Mouse (Mus musculus): ENCODE measurements around the gene Gpha2. TPM values are rescaled to one million over a fixed set of nuclear protein-coding genes. Genes with fewer than 3 reads are reported as not detected.

Gene Gpha2
- polyA plus RNA-seq, 1 experiment from 2014 or later, result not detected

DNA sequence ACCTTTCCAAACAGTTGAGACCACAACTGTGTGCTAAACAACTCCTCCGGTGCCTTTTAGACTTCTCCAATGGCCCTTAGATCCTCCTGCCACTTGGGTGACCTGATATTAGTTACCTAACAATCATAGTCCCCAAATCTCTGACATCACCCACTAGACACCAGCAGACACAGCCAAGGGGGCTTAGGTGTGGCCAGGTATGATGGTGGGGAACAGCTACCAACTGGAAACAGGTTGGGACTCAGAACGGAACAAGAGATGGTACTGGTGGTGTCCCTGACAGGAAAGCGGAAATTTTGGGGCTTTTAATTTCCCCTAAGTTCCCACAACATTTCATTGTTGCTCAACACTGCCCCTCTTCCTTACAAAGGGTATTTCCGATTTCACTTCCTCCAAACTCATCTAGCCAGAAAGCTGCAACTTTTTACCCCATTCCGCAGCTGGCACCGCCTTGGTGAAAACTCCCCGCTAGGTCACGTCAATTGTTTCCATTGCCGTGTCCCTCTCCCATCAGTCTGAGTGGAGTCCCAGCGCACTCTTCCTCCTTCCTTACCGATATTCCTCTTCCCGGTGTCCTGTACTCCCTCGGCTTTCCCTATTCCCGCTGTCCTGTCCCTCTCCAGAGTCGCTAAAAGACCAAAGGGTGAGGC is 49.7 kb downstream of the Gpha2 start:
- H3K4me3 ChIP-seq, result peak overlapping the region; percentile 75
- WGBS, result 9% methylated on average over 15 of the region's 15 CpGs
- no peaks in the 10 kb centered on the region for H3K9me3 ChIP-seq (replicated peaks)
- H3K27ac ChIP-seq, result peak overlapping the region; percentile 79
- peaks cover 54% of the 10 kb centered on the region for H3K4me1 ChIP-seq (replicated peaks)
- no peaks in the 10 kb centered on the region for H3K27me3 ChIP-seq
- peak overlapping the region; percentile 66 for H3K9ac ChIP-seq
- 0 out of 2 replicates have a peak, but pooled peaks have one; percentile 0 for ATAC-seq (replicated peaks; ENCODE audit: insufficient number of reproducible peaks, insufficient read depth, low FRiP score, low read depth)
- peaks cover 6% of the 10 kb centered on the region; the same call in 1 of the 2 replicates for H3K36me3 ChIP-seq
- peak overlapping the region; percentile 98 for H3K4me2 ChIP-seq

DNA sequence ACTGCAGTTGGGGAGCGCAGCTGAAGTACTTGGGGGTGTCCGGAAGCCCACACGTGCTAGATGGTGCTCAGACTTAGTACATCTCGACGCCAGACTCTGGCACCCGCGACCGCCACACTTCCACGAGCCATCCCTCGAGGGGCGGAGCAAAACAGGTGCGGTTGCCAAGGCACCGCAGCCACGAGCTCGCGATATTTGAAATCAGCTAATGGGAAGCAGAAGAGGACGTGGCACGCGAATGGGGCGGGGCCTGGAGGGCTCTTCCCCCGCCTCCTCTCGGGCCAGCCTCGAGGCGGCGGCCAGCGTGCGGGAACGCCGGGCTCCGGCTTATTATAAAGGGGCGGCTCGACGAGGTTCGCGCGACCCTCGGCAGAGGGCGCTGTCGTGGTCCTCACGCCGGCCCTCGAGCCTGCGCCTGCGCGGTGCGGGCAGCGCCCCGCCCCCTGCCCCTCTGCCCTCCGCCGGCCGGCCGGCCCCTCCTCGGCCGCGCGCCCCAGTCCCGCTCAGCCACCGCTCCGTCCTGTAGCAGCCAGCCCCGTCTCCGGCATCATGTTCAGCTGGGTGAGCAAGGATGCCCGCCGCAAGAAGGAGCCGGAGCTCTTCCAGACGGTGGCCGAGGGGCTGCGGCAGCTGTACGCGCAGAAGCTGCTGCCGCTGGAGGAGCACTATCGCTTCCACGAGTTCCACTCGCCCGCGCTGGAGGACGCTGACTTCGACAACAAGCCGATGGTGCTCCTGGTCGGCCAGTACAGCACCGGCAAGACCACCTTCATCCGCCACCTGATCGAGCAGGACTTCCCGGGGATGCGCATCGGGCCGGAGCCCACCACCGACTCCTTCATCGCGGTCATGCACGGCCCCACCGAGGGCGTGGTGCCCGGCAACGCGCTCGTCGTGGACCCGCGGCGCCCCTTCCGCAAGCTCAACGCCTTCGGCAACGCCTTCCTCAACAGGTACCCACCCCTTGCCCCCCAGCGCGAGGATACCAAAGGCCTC is 50.5 kb downstream of the Gpha2 start, which contains the start of gene Ehd1:
Gene Ehd1, plus strand, starts transcription at position 300 of the 996 bp plus-strand sequence.
- peak; percentile 92 for ATAC-seq (replicated peaks; ENCODE audit: insufficient number of reproducible peaks, insufficient read depth, low FRiP score, low read depth)

More for the DNA sequence above, 50.5 kb downstream of the Gpha2 start, which contains the start of gene Ehd1:
- peaks cover 60% of the 10 kb centered on the region for H3K4me1 ChIP-seq (replicated peaks)
- H3K9ac ChIP-seq, result peak within 1 kb of the TSS; percentile 83
- peaks cover 14% of the 10 kb centered on the region for H3K36me3 ChIP-seq
- WGBS, result under 1% methylated on average over 101 of the region's 106 CpGs
- H3K9me3 ChIP-seq (replicated peaks), result no peaks in the 10 kb centered on the region
- H3K4me2 ChIP-seq, result peak within 1 kb of the TSS; percentile 98
- H3K4me3 ChIP-seq, result peak within 1 kb of the TSS; percentile 75
- H3K27ac ChIP-seq, result peak within 1 kb of the TSS; percentile 79
- H3K27me3 ChIP-seq, result no peaks in the 10 kb centered on the region

MicroRNA genes within 50 kb of the gene (microRNA counts, 519-probe panel; counts per million panel counts)
- microRNA mmu-miR-192, result 2,124 counts per million, percentile 28 among the panel's probes with 10 or more counts

Small RNA genes within 50 kb of the gene (microRNA-seq; reads per million reads assigned to microRNA genes)
- 55.5 reads per million, percentile 43 among the genes with 10 or more reads in this experiment for gene Mir192
- 48.1 reads per million, percentile 42 among the genes with 10 or more reads in this experiment for gene Mir194-2

Other genes starting within 250 kb of the Gpha2 start
- gene Slc22a20, start 240.2 kb upstream of the Gpha2 start, polyA plus RNA-seq (2015; fragmentation: Nextera tagmentation; extraction: Ambion mirVana), result not detected in 2 replicates
- 6.6 and 10.0 TPM in 2 replicates for gene Capn1, start 210.5 kb upstream of the Gpha2 start, polyA plus RNA-seq (2015; fragmentation: Nextera tagmentation; extraction: Ambion mirVana)
- gene Syvn1, start 179.8 kb upstream of the Gpha2 start, polyA plus RNA-seq (2015; fragmentation: Nextera tagmentation; extraction: Ambion mirVana), result 14.5 and 19.2 TPM in 2 replicates
- 54.5 and 55.3 TPM in 2 replicates for gene Mrpl49, start 168.6 kb upstream of the Gpha2 start, polyA plus RNA-seq (2015; fragmentation: Nextera tagmentation; extraction: Ambion mirVana)
- gene Fau, start 168.5 kb upstream of the Gpha2 start, polyA plus RNA-seq (2015; fragmentation: Nextera tagmentation; extraction: Ambion mirVana), result 434 and 453 TPM in 2 replicates
- 19.3 and 25.6 TPM in 2 replicates for gene Znhit2, start 165.2 kb upstream of the Gpha2 start, polyA plus RNA-seq (2015; fragmentation: Nextera tagmentation; extraction: Ambion mirVana)
- 5.4 and 11.3 TPM in 2 replicates for gene Tm7sf2, start 158.0 kb upstream of the Gpha2 start, polyA plus RNA-seq (2015; fragmentation: Nextera tagmentation; extraction: Ambion mirVana)
- 35.6 and 51.9 TPM in 2 replicates for gene Vps51, start 149.1 kb upstream of the Gpha2 start, polyA plus RNA-seq (2015; fragmentation: Nextera tagmentation; extraction: Ambion mirVana)
- gene Tmem262, start 146.3 kb upstream of the Gpha2 start, polyA plus RNA-seq (2015; fragmentation: Nextera tagmentation; extraction: Ambion mirVana), result not detected in 2 replicates
- 0.48 and 1.3 TPM in 2 replicates for gene Gm28374, start 144.1 kb upstream of the Gpha2 start, polyA plus RNA-seq (2015; fragmentation: Nextera tagmentation; extraction: Ambion mirVana)
- 39.1 and 53.1 TPM in 2 replicates for gene Zfpl1, start 141.4 kb upstream of the Gpha2 start, polyA plus RNA-seq (2015; fragmentation: Nextera tagmentation; extraction: Ambion mirVana)
- 19.6 and 27.2 TPM in 2 replicates for gene Cdca5, start 141.4 kb upstream of the Gpha2 start, polyA plus RNA-seq (2015; fragmentation: Nextera tagmentation; extraction: Ambion mirVana)
- 0.20 and 0.38 TPM in 2 replicates for gene AC131692.1, start 132.0 kb upstream of the Gpha2 start, polyA plus RNA-seq (2015; fragmentation: Nextera tagmentation; extraction: Ambion mirVana)
- gene Naaladl1, start 120.6 kb upstream of the Gpha2 start, polyA plus RNA-seq (2015; fragmentation: Nextera tagmentation; extraction: Ambion mirVana), result 0.21 and 0.36 TPM in 2 replicates
- gene Sac3d1, start 107.7 kb upstream of the Gpha2 start, polyA plus RNA-seq (2015; fragmentation: Nextera tagmentation; extraction: Ambion mirVana), result 28.1 and 38.1 TPM in 2 replicates
- gene Snx15, start 98.1 kb upstream of the Gpha2 start, polyA plus RNA-seq (2015; fragmentation: Nextera tagmentation; extraction: Ambion mirVana), result 19.8 and 25.9 TPM in 2 replicates
- 0.23 TPM in 1 of 2 replicates, not detected in the other for gene Batf2, start 85.4 kb upstream of the Gpha2 start, polyA plus RNA-seq (2015; fragmentation: Nextera tagmentation; extraction: Ambion mirVana)
- gene Arl2, start 84.8 kb upstream of the Gpha2 start, polyA plus RNA-seq (2015; fragmentation: Nextera tagmentation; extraction: Ambion mirVana), result 74.7 and 81.8 TPM in 2 replicates
- gene Majin, start 42.0 kb upstream of the Gpha2 start, polyA plus RNA-seq (2015; fragmentation: Nextera tagmentation; extraction: Ambion mirVana), result not detected in 2 replicates
- 21.4 and 28.1 TPM in 2 replicates for gene Ppp2r5b, start 9.5 kb downstream of the Gpha2 start, polyA plus RNA-seq (2015; fragmentation: Nextera tagmentation; extraction: Ambion mirVana)
- gene Atg2a, start 15.3 kb downstream of the Gpha2 start, polyA plus RNA-seq (2015; fragmentation: Nextera tagmentation; extraction: Ambion mirVana), result 6.7 and 10.0 TPM in 2 replicates
- gene Ehd1, start 50.3 kb downstream of the Gpha2 start, polyA plus RNA-seq (2015; fragmentation: Nextera tagmentation; extraction: Ambion mirVana), result 54.1 and 66.8 TPM in 2 replicates
- gene Cdc42bpg, start 80.1 kb downstream of the Gpha2 start, polyA plus RNA-seq (2015; fragmentation: Nextera tagmentation; extraction: Ambion mirVana), result 0.30 and 0.60 TPM in 2 replicates
- gene Men1, start 108.6 kb downstream of the Gpha2 start, polyA plus RNA-seq (2015; fragmentation: Nextera tagmentation; extraction: Ambion mirVana), result 36.1 and 50.6 TPM in 2 replicates
- gene Map4k2, start 114.8 kb downstream of the Gpha2 start, polyA plus RNA-seq (2015; fragmentation: Nextera tagmentation; extraction: Ambion mirVana), result 12.6 and 17.9 TPM in 2 replicates
- 79.0 and 98.4 TPM in 2 replicates for gene Sf1, start 137.3 kb downstream of the Gpha2 start, polyA plus RNA-seq (2015; fragmentation: Nextera tagmentation; extraction: Ambion mirVana)
- 282 and 297 TPM in 2 replicates for gene Pygm, start 158.0 kb downstream of the Gpha2 start, polyA plus RNA-seq (2015; fragmentation: Nextera tagmentation; extraction: Ambion mirVana)
- gene Rasgrp2, start 173.0 kb downstream of the Gpha2 start, polyA plus RNA-seq (2015; fragmentation: Nextera tagmentation; extraction: Ambion mirVana), result 54.8 TPM in 2 replicates
- gene Nrxn2, start 192.4 kb downstream of the Gpha2 start, polyA plus RNA-seq (2015; fragmentation: Nextera tagmentation; extraction: Ambion mirVana), result 0.47 and 0.60 TPM in 2 replicates